7 mouse cellular contexts compared by ENCODE assay signal in the genomic region with DNA sequence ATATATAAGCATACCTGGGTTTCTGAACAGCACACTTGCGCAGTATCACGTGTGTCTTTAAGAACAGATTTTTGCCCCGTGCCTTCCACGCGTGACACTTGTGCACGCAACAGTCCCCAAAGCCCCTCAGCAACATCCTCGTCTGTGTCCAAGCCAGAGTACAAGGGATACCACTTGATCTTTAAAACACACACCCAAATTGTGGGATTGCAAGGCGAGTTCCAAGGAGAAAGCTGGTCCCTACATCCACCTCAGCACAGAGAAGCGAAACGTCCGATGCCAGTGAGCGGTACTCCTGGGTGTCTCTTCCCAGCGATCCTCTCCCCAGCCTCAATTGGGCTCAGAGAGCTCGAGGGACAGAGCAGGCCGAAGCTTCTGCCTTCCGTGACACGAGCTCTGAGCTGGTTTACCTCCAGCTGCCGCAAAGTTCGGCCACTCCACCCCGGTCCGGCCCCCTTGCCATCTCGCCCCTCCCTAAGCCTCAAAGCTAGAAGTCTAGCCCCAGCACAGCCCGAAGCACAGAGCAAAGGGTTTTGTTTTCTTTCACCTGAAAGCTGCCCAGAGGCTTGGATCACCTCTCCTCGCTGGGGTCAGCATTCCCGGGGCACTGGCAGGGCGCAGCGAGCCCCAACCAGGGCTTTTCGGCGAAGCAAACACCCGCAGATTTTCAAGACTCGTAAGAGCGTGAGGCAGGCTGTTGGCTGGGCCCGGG. TPM values are rescaled to one million over a fixed set of nuclear protein-coding genes. Genes with fewer than 3 reads are reported as not detected.
DNase-seq lines count a peak whose midpoint lies in the region; ATAC-seq and TF ChIP-seq lines count a peak whose summit lies in the region.

No protein-coding gene starts in this region.

- peak overlapping the region; percentile 43 for H3K4me3 ChIP-seq in forebrain, embryonic 16.5 days (replicated peaks; ENCODE audit: low read length)
- H3K4me3 ChIP-seq in liver, embryonic 14.5 days (ENCODE audit: insufficient read depth in 1 of 2, low read depth in 2 of 2, low read length in 2 of 2): peak overlapping the region in 1 of 2 experiments; percentile 27; a peak in 1 of 4 replicates

- H3K27me3 ChIP-seq in forebrain, embryonic 16.5 days (replicated peaks; ENCODE audit: control insufficient read depth, insufficient read depth, low read length): peaks cover 70% of the 10 kb centered on the region
- peaks cover 93% of the 10 kb centered on the region for H3K27me3 ChIP-seq in liver, embryonic 14.5 days (ENCODE audit: control insufficient read depth, insufficient read depth, low read length)

- no peak for TF ChIP-seq CTCF in liver, embryonic 14.5 days (IDR thresholded peaks at IDR 0.05; ENCODE audit: low read depth)

- H3K27ac ChIP-seq in forebrain, embryonic 16.5 days (ENCODE audit: low read length): 0 out of 2 replicates have a peak overlapping the region, but pooled peaks have one; percentile 23
- H3K27ac ChIP-seq in liver, embryonic 14.5 days: no peak overlapping the region

- H3K9me3 ChIP-seq in forebrain, embryonic 16.5 days (ENCODE audit: control insufficient read depth, low read length): no peaks in the 10 kb centered on the region
- H3K9me3 ChIP-seq in liver, embryonic 14.5 days (ENCODE audit: control insufficient read depth, low read length): no peaks in the 10 kb centered on the region

- H3K36me3 ChIP-seq in forebrain, embryonic 16.5 days (ENCODE audit: control insufficient read depth, insufficient read depth): no peaks in the 10 kb centered on the region
- H3K36me3 ChIP-seq in liver, embryonic 14.5 days (replicated peaks; ENCODE audit: control insufficient read depth, insufficient read depth, low read depth): no peaks in the 10 kb centered on the region

- peak overlapping the region; percentile 65 for H3K4me2 ChIP-seq in forebrain, embryonic 16.5 days (ENCODE audit: low read length)
- 0 out of 2 replicates have a peak overlapping the region, but pooled peaks have one; percentile 2 for H3K4me2 ChIP-seq in liver, embryonic 14.5 days (ENCODE audit: low read depth)

- peak; percentile 77 for DNase-seq in ovary, postnatal 36 days (ENCODE audit: low spot score)
- no peak for DNase-seq in ovary, postnatal 14 days (ENCODE audit: low spot score)
- no peak for DNase-seq in liver, embryonic 14.5 days (ENCODE audit: low read depth in 3 of 3, low spot score in 3 of 3)
- no peak for DNase-seq in B cell, adult 2 months
- DNase-seq in T-cell, adult 2 months (ENCODE audit: low spot score): no peak
- no peak for DNase-seq in thymus, postnatal 10 days (ENCODE audit: low spot score in 2 of 2)

- no peak for ATAC-seq in forebrain, embryonic 16.5 days
- ATAC-seq in liver, embryonic 14.5 days (ENCODE audit: insufficient read depth): no peak

- 1% methylated on average over 33 of the region's 33 CpGs for WGBS in forebrain, embryonic 16.5 days
- 4% methylated on average over 33 of the region's 33 CpGs for WGBS in liver, embryonic 14.5 days (ENCODE audit: insufficient replicate concordance)

- peaks cover 34% of the 10 kb centered on the region for H3K4me1 ChIP-seq in forebrain, embryonic 16.5 days (replicated peaks; ENCODE audit: control insufficient read depth, insufficient read depth, low read length)
- H3K4me1 ChIP-seq in liver, embryonic 14.5 days (replicated peaks; ENCODE audit: control insufficient read depth in 2 of 2, insufficient read depth in 2 of 2, low read length in 1 of 2): no peaks in the 10 kb centered on the region

- peak overlapping the region; percentile 25; the same call in 1 of the 2 replicates for H3K9ac ChIP-seq in forebrain, embryonic 16.5 days (replicated peaks; ENCODE audit: low read depth, low read length)
- H3K9ac ChIP-seq in liver, embryonic 14.5 days (replicated peaks): no peak overlapping the region

- TF ChIP-seq EP300 in liver, embryonic 14.5 days (IDR thresholded peaks at IDR 0.05; ENCODE audit: low read depth): no peak

RNA-seq across cellular contexts. Expression of gene Foxl2, which starts 0.5 kb away (rescaled TPM):
- polyA plus RNA-seq in forebrain, embryonic 16.5 days (2015; fragmentation: Nextera tagmentation; extraction: Ambion mirVana): 0.43 and 0.45 TPM in 2 replicates
- polyA plus RNA-seq in liver, embryonic 14.5 days (2012; rRNA removed): not detected in 2 replicates
- not detected in 2 replicates for polyA plus RNA-seq in liver, embryonic 14.5 days (2014; fragmentation: Nextera tagmentation; extraction: Ambion mirVana)

RNA-seq across cellular contexts. Expression of gene Faim, which starts 31.6 kb away (rescaled TPM):
- polyA plus RNA-seq in forebrain, embryonic 16.5 days (2015; fragmentation: Nextera tagmentation; extraction: Ambion mirVana): 94.1 and 102 TPM in 2 replicates
- polyA plus RNA-seq in liver, embryonic 14.5 days (2012; rRNA removed): 1.7 and 4.0 TPM in 2 replicates
- 14.0 and 14.4 TPM in 2 replicates for polyA plus RNA-seq in liver, embryonic 14.5 days (2014; fragmentation: Nextera tagmentation; extraction: Ambion mirVana)

RNA-seq across cellular contexts. Expression of gene 7420426K07Rik, which starts 51.6 kb away (rescaled TPM):
- polyA plus RNA-seq in forebrain, embryonic 16.5 days (2015; fragmentation: Nextera tagmentation; extraction: Ambion mirVana): not detected in 2 replicates
- polyA plus RNA-seq in liver, embryonic 14.5 days (2012; rRNA removed): not detected in 2 replicates
- not detected in 2 replicates for polyA plus RNA-seq in liver, embryonic 14.5 days (2014; fragmentation: Nextera tagmentation; extraction: Ambion mirVana)
